Mouse (Mus musculus) gonadal fat pad, adult 2 months (tissue): Measurements from ENCODE around the gene Macc1. TPM values are rescaled to one million over a fixed set of nuclear protein-coding genes. Genes with fewer than 3 reads are reported as not detected.

Source experiments
- DNase-seq: peaks from one replicate; pipeline ENCODE4 v3.0.0-alpha.2; 2012; ENCODE audit warnings: low read depth
- polyA plus RNA-seq: library from polyadenylated mRNA; depleted of rRNA; stranded (reverse); fragments of >200 nt; gene quantifications from 2 replicates; pipeline ENCODE4 v1.2.3, GENCODE M21; 2012; rRNA removed

The Macc1 gene
- polyA plus RNA-seq, 1 experiment = 0.50 TPM

GRCm38 (mm10) chr12:119483922-119484631 lies 170.0 kb downstream of the Macc1 start:
- no peak for DNase-seq

GRCm38 (mm10) chr12:119511145-119511544 lies 197.1 kb downstream of the Macc1 start:
- no peak for DNase-seq

Other genes with a start within 250 kb of the Macc1 start
- gene Itgb8, start 75.5 kb upstream of the Macc1 start, polyA plus RNA-seq = 0.61 and 1.1 TPM in 2 replicates